Mouse (Mus musculus) hindbrain, postnatal 0 days (tissue): ENCODE measurements around the gene Plcb4. TPM values are rescaled to one million over a fixed set of nuclear protein-coding genes. Genes with fewer than 3 reads are reported as not detected.

ENCODE experiments used
- ATAC-seq: fragments of 200-750 bp; cut with Nextera tagmentation; 2 replicates; pipeline ENCODE4 v1.8.0; 2017; ENCODE audit warnings: mild to moderate bottlenecking, moderate TSS enrichment, moderate library complexity
- DNase-seq: peaks from one replicate; pipeline ENCODE4 v3.0.0-alpha.2; 2015; ENCODE audit warnings: low spot score
- H3K27ac ChIP-seq: fragments of 300-500 bp; sonication (generic); 2 replicates; pipeline ENCODE4 v1.5.1; 2014; ENCODE audit warnings: mild to moderate bottlenecking
- H3K27me3 ChIP-seq: fragments of 300-500 bp; sonication (generic); 2 replicates; pipeline ENCODE4 v1.6.1; 2014; ENCODE audit warnings: low read length, mixed read lengths; ENCODE audit not compliant: insufficient read depth
- H3K36me3 ChIP-seq: fragments of 300-500 bp; sonication (generic); 2 replicates; pipeline ENCODE4 v1.6.1; 2014; ENCODE audit warnings: low read length, mixed read lengths; ENCODE audit not compliant: insufficient read depth
- H3K4me1 ChIP-seq: fragments of 300-500 bp; sonication (generic); 2 replicates; pipeline ENCODE4 v1.6.1; 2014; ENCODE audit warnings: antibody characterized with exemption, low read length, mixed read lengths; ENCODE audit not compliant: insufficient read depth
- H3K4me2 ChIP-seq: fragments of 300-500 bp; sonication (generic); 2 replicates; pipeline ENCODE4 v1.6.1; 2014; ENCODE audit warnings: low read depth, mild to moderate bottlenecking, low read length, moderate library complexity, mixed read lengths
- H3K4me3 ChIP-seq: fragments of 300-500 bp; sonication (generic); 2 replicates; pipeline ENCODE4 v1.5.1; 2014; ENCODE audit warnings: low read length
- H3K9ac ChIP-seq: fragments of 300-500 bp; sonication (generic); replicated peaks from 2 replicates; pipeline ENCODE4 v1.6.1; 2014; ENCODE audit warnings: mild to moderate bottlenecking, low read length, moderate library complexity, mixed read lengths
- H3K9me3 ChIP-seq: fragments of 300-500 bp; sonication (generic); 2 replicates; pipeline ENCODE4 v1.6.1; 2016; ENCODE audit warnings: low read length, mixed read lengths
- CTCF ChIP-seq: IDR thresholded peaks from 2 replicates; pipeline ENCODE4 v1.5.1; 2016; ENCODE audit warnings: antibody characterized with exemption, control low read depth, low read depth
- WGBS: fragments of 180-500 bp; shearing (Covaris S2); extraction: QIAGEN DNeasy Blood & Tissue Kit; methylation state at CpG from one replicate; pipeline ENCODE4 v1.1.7; 2014; 5-methylcytosine and 5-hydroxymethylcytosine counted together
- polyA plus RNA-seq: library from polyadenylated mRNA; unstranded; fragments of >200 nt; fragmentation: Nextera tagmentation; extraction: Ambion mirVana; gene quantifications from 2 replicates; pipeline ENCODE4 v1.2.1, GENCODE M21; 2015
- total RNA-seq: library from RNA; depleted of rRNA; stranded (reverse); fragments of >200 nt; gene quantifications from 2 replicates; pipeline ENCODE4 v1.2.3, GENCODE M21; 2014

The Plcb4 gene
- total and polyA plus RNA-seq, 2 experiments from 2014 or later, result 43.0 to 46.9 TPM

- Histone ChIP-seq H3K4me2 (no peak overlapping the region), H3K27ac (no peak overlapping the region), H3K4me3 (no peak overlapping the region), H3K9me3 (no peaks in the 10 kb centered on the region), H3K27me3 (no peaks in the 10 kb centered on the region), H3K36me3 (no peaks in the 10 kb centered on the region), H3K9ac (no peak overlapping the region), H3K4me1 (no peaks in the 10 kb centered on the region)
- ATAC-seq (no peak), DNase-seq (peak; percentile 20)
- 46% methylated on average over 6 of the region's 6 CpGs for WGBS
- TF ChIP-seq CTCF, result no peak
Observed at GRCm38 (mm10) chr2:135885607-135886006, 226.8 kb downstream of the Plcb4 start.

DNA sequence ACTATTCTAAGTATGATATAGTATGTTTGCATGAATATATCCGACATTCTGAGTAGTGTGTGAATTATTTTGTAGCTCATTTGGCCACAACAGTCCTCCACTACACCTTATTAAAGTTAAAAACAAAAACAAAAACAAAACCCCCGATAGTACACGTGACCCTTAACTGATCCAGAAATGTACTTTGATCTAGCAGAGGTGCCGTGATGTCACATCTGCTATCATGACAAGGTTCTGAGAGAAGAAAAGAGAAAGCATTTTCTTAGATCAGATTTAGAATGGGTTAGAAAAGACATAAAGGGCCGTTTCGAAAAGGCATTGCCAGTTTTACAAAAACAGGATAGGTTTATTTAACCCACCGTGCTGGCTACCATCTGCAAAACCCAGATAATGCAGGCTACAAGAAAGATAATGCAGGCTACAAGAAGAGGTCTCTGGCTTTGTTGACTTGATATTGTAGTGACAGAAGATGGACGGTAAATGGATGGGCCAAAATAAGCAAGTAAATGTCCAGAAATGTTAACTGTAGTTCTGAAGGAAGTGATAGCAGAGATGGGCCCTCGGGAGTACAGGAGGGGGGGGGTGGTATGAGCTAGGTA is 227.4 kb downstream of the Plcb4 start:
- H3K9me3 ChIP-seq, result no peaks in the 10 kb centered on the region
- no peak overlapping the region for H3K4me2 ChIP-seq
- ATAC-seq (no peak), DNase-seq (no peak)
- no peak for TF ChIP-seq CTCF
- H3K27me3 ChIP-seq, result no peaks in the 10 kb centered on the region
- H3K9ac ChIP-seq, result no peak overlapping the region
- H3K27ac ChIP-seq, result no peak overlapping the region
- WGBS, result 91% methylated on average over 9 of the region's 9 CpGs
- H3K36me3 ChIP-seq, result no peaks in the 10 kb centered on the region
- no peak overlapping the region for H3K4me3 ChIP-seq
- H3K4me1 ChIP-seq, result no peaks in the 10 kb centered on the region

DNA sequence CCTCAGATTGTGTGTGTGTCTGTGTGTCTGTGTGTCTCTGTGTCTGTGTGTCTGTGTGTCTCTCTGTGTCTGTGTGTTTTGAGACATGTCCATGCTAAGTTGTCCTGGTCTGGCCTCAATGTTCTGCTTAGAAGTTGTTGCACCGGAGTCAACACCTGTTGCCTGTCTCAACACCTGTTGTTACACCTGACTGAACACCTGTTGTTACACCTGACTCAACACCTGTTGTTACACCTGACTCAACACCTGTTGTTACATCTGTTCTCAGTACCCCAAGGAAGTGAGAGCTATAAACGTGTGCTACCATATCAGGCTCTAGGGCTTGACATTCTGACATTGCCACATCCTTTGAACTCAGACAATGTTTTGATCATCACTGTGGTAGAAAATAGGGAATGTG is 229.0 kb downstream of the Plcb4 start:
- ATAC-seq, result no peak
- H3K4me3 ChIP-seq, result no peak overlapping the region
- H3K27ac ChIP-seq, result no peak overlapping the region
- no peak overlapping the region for H3K9ac ChIP-seq
- H3K9me3 ChIP-seq, result no peaks in the 10 kb centered on the region
- no peak for DNase-seq
- H3K4me2 ChIP-seq, result no peak overlapping the region
- WGBS, result 76% methylated on average over 2 of the region's 2 CpGs
- TF ChIP-seq CTCF, result no peak
- H3K4me1 ChIP-seq, result no peaks in the 10 kb centered on the region
- no peaks in the 10 kb centered on the region for H3K36me3 ChIP-seq
- no peaks in the 10 kb centered on the region for H3K27me3 ChIP-seq

DNA sequence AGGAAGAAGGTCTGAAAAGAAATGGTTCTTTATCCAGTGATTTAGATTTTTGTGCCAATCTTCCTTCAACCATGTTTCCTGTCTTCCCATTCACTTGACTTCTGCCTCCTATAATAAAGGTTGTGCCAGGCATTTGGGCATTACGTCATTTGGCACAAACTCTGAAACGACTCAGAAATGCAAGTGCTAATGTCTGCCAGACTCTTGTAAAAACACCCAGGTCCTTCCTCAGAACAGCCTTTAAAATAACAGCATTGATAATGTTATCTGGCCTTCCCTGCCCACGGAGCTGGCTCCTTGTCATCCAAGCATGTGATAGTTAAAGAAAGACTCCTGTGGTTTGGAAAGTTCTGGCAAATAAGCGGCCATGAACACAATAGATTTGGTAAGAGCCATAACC is 229.4 kb downstream of the Plcb4 start:
- Histone ChIP-seq H3K4me3 (no peak overlapping the region), H3K4me2 (no peak overlapping the region), H3K27ac (no peak overlapping the region), H3K9me3 (no peaks in the 10 kb centered on the region), H3K27me3 (no peaks in the 10 kb centered on the region), H3K36me3 (no peaks in the 10 kb centered on the region), H3K9ac (no peak overlapping the region), H3K4me1 (no peaks in the 10 kb centered on the region)
- DNase-seq, result no peak
- 56% methylated on average over 4 of the region's 4 CpGs for WGBS
- no peak for ATAC-seq
- TF ChIP-seq CTCF, result no peak

DNA sequence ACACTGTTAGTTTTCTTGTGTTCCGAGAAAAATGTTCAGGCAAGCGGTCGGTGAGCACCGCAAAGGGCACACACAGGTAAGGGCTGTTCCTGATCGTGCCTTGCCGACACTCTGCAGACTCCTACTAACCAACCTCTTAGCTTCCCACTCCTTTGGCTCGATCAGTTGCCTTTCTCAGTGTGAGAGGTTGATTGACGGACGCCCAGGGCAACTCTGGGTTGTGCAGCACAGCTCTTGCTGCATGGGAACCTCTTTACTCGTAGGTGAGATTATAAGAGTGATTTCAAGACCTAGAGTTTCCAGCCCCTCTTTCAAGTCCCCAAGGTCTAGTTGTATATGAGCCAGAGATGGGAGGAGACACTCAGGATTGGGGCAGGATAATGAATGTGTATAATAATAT is 230.0 kb downstream of the Plcb4 start:
- no peaks in the 10 kb centered on the region for H3K36me3 ChIP-seq
- H3K9me3 ChIP-seq, result no peaks in the 10 kb centered on the region
- TF ChIP-seq CTCF, result no peak
- no peaks in the 10 kb centered on the region for H3K4me1 ChIP-seq
- H3K27me3 ChIP-seq, result no peaks in the 10 kb centered on the region
- 89% methylated on average over 10 of the region's 10 CpGs for WGBS
- H3K27ac ChIP-seq, result no peak overlapping the region
- H3K9ac ChIP-seq, result no peak overlapping the region
- no peak for ATAC-seq
- H3K4me3 ChIP-seq, result no peak overlapping the region
- no peak overlapping the region for H3K4me2 ChIP-seq
- no peak for DNase-seq

- no peak overlapping the region for H3K27ac ChIP-seq
- H3K36me3 ChIP-seq, result no peaks in the 10 kb centered on the region
- no peaks in the 10 kb centered on the region for H3K27me3 ChIP-seq
- no peak overlapping the region for H3K4me3 ChIP-seq
- peak; percentile 37 for TF ChIP-seq CTCF
- 81% methylated on average over 1 of the region's 1 CpGs for WGBS
- H3K4me2 ChIP-seq, result no peak overlapping the region
- no peaks in the 10 kb centered on the region for H3K9me3 ChIP-seq
- no peak overlapping the region for H3K9ac ChIP-seq
- H3K4me1 ChIP-seq, result no peaks in the 10 kb centered on the region
- ATAC-seq, result no peak
- DNase-seq, result no peak
Observed at GRCm38 (mm10) chr2:135890083-135890482, 231.3 kb downstream of the Plcb4 start.

GRCm38 (mm10) chr2:135891097-135891496 is 232.3 kb downstream of the Plcb4 start:
- Histone ChIP-seq H3K36me3 (no peaks in the 10 kb centered on the region), H3K9me3 (no peaks in the 10 kb centered on the region), H3K27ac (no peak overlapping the region), H3K9ac (no peak overlapping the region), H3K4me2 (no peak overlapping the region), H3K4me1 (no peaks in the 10 kb centered on the region), H3K27me3 (no peaks in the 10 kb centered on the region), H3K4me3 (no peak overlapping the region)
- 93% methylated on average over 10 of the region's 10 CpGs for WGBS
- TF ChIP-seq CTCF, result no peak
- ATAC-seq, result no peak
- DNase-seq, result no peak
